Mouse (Mus musculus) ES-E14 (cell line): ENCODE measurements at regions not wholly inside any gene's neighbourhood (a gene's known extent, or its start where the extent isn't known, plus 50 kb on each side); places are given as distances from the start of the nearest gene placed in this dataset.

Source experiments
- DNase-seq: peaks from one replicate; pipeline ENCODE4 v3.0.0-alpha.2; 2013; ENCODE audit warnings: low read depth, low spot score
- H3K27ac ChIP-seq: 2 replicates; pipeline ENCODE4 v1.5.1; 2012; ENCODE audit warnings: low read depth, mild to moderate bottlenecking, low read length, moderate library complexity, mixed read lengths; ENCODE audit not compliant: poor library complexity, insufficient read depth, severe bottlenecking
- H3K36me3 ChIP-seq: 2 replicates; pipeline ENCODE4 v1.6.1; 2012; ENCODE audit warnings: mild to moderate bottlenecking, low read length, moderate library complexity, mixed read lengths; ENCODE audit not compliant: control insufficient read depth, poor library complexity, insufficient read depth, severe bottlenecking
- H3K4me1 ChIP-seq, 2 experiments: fragments of 150-350 bp in 1 of 2; sonication (generic) in 1 of 2; 2 replicates each; pipeline ENCODE4 v1.6.1; 2012; ENCODE audit warnings: low read length in 2 of 2, mild to moderate bottlenecking in 1 of 2, mixed read lengths in 1 of 2; ENCODE audit not compliant: control insufficient read depth in 2 of 2, insufficient read depth in 2 of 2, poor library complexity in 1 of 2
- H3K4me3 ChIP-seq, 2 experiments: fragments of 150-350 bp in 1 of 2; sonication (generic) in 1 of 2; 2 replicates each; pipeline ENCODE4 v1.5.1; 2012; ENCODE audit warnings: low read length in 2 of 2, low read depth in 1 of 2, mild to moderate bottlenecking in 1 of 2, mixed read lengths in 1 of 2; ENCODE audit not compliant: insufficient read depth in 1 of 2, poor library complexity in 1 of 2, severe bottlenecking in 1 of 2
- H3K9ac ChIP-seq: 2 replicates; pipeline ENCODE4 v1.6.1; 2012; ENCODE audit warnings: low read depth, mild to moderate bottlenecking, low read length, mixed read lengths; ENCODE audit not compliant: poor library complexity, insufficient read depth, severe bottlenecking
- H3K9me3 ChIP-seq: fragments of 150-350 bp; sonication (generic); 2 replicates; pipeline ENCODE4 v1.6.1; 2012; ENCODE audit warnings: low read depth, mild to moderate bottlenecking, low read length; ENCODE audit not compliant: control insufficient read depth, insufficient read depth
- CHD2 ChIP-seq: IDR thresholded peaks from 2 replicates; pipeline ENCODE4 v1.6.1; 2014; ENCODE audit warnings: mild to moderate bottlenecking, low read depth, low read length, inconsistent platforms
- HCFC1 ChIP-seq: IDR thresholded peaks from 2 replicates; pipeline ENCODE4 v1.6.1; 2012; ENCODE audit warnings: low read length, inconsistent platforms, borderline replicate concordance; ENCODE audit not compliant: insufficient read depth
- MAFK ChIP-seq: IDR thresholded peaks from 2 replicates; pipeline ENCODE4 v1.6.1; 2014; ENCODE audit warnings: mild to moderate bottlenecking, low read depth, low read length, inconsistent platforms; ENCODE audit not compliant: insufficient read depth
- ZC3H11A ChIP-seq: IDR thresholded peaks from 2 replicates; pipeline ENCODE4 v1.6.1; 2012; ENCODE audit warnings: low read depth, mild to moderate bottlenecking, inconsistent platforms, low read length, borderline replicate concordance
- ZNF384 ChIP-seq: IDR thresholded peaks from 2 replicates; pipeline ENCODE4 v1.6.1; 2012; ENCODE audit warnings: low read depth, low read length, inconsistent platforms
- in situ Hi-C, 2 experiments: fragments of 600-800 bp; cut with MboI; formaldehyde crosslinking; loops; one replicate each; pipeline ENCODE4 v1.15.1; 2025; ENCODE audit warnings: low sequenced_read_pairs in 2 of 2, inconsistent platforms in 1 of 2; ENCODE audit not compliant: unreplicated experiment in 2 of 2

DNA sequence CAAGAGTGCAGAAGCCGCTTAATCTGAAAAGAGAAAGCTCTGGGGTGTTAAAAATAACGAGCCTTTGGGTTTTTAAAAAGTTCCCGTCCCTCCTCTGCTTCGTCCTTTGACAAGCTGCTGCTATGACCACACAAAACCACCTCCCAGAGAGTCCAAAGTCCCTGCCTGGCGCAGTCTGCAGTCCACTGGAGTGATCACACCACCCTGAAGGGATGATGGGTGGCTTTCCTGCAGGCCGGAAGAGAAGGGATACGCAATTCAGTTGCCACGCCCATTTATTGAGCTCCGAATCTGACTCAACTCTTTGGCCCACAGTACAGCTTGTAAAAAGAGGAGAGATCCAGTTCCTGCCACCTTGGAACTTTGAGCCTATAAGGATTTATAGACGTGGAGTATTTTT is 77.4 kb upstream of the Ppm1b start:
- H3K36me3 ChIP-seq: no peaks in the 10 kb centered on the region
- H3K9me3 ChIP-seq: no peaks in the 10 kb centered on the region
- peaks cover 3 to 5% of the 10 kb centered on the region in 2 experiments; a peak in 3 of 4 replicates for H3K4me1 ChIP-seq
- no peak for TF ChIP-seq ZC3H11A
- no peak for TF ChIP-seq MAFK
- TF ChIP-seq CHD2: no peak
- no peak for TF ChIP-seq HCFC1
- no peak overlapping the region for H3K9ac ChIP-seq
- no peak overlapping the region; the same call in 1 of the 2 replicates for H3K27ac ChIP-seq
- in situ Hi-C loops: no loop called here
- DNase-seq: no peak
- no peak overlapping the region for H3K4me3 ChIP-seq

DNA sequence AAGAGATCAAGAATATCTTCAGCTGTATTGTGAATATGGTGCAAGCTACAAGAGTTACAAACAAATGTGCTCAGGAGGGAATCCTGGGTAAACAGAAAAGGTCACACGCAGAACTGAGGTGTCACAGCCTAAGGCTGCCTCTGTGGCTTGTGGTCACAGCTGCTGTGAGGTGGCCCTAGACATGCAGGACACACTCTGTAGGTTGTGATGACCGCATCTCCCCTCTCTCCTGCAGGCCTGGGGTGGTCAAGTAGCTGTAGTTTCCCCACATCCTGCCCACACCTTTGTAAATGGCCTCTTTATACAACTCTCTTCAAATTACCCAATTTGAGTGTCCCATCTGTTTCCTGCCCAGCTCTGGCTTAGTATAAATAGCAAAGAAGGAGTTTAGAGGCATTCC is 75.6 kb upstream of the Ppm1b start:
- no peak overlapping the region for H3K4me3 ChIP-seq
- in situ Hi-C loops: no loop called here
- H3K9me3 ChIP-seq: no peaks in the 10 kb centered on the region
- peaks cover 3 to 5% of the 10 kb centered on the region in 2 experiments; a peak in 3 of 4 replicates for H3K4me1 ChIP-seq
- no peak overlapping the region for H3K27ac ChIP-seq
- H3K9ac ChIP-seq: no peak overlapping the region
- TF ChIP-seq ZNF384 (no peak), CHD2 (no peak), ZC3H11A (no peak), HCFC1 (no peak)
- no peaks in the 10 kb centered on the region for H3K36me3 ChIP-seq
- DNase-seq: no peak

DNA sequence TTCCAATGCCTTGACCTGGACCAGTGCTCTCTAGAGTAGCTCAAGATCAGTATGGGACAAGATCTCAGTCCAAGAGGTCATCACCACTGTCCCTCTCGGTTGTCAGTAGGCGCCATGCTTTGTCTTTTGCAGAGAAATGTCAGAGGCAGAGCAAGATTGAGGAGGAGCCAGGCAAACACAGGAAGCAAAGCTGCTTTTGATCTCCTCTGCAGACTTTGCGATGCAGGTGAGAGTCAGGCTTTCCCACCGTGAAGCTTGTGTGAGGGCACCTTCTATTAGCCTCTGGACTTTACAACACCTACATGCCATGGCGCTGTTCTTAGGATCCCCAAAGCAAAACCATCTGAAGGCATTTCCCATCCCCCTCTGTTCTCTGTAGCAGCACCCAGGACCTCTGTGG is 68.0 kb upstream of the Ppm1b start:
- no peak for TF ChIP-seq HCFC1
- no peak for TF ChIP-seq ZC3H11A
- no peak for TF ChIP-seq CHD2
- TF ChIP-seq ZNF384: no peak
- no peak for TF ChIP-seq MAFK
- Histone ChIP-seq H3K9ac (no peak overlapping the region), H3K4me1 (no peaks in the 10 kb centered on the region), H3K27ac (no peak overlapping the region), H3K4me3 (no peak overlapping the region), H3K36me3 (no peaks in the 10 kb centered on the region), H3K9me3 (no peaks in the 10 kb centered on the region)
- in situ Hi-C loops: no loop called here
- DNase-seq: no peak

DNA sequence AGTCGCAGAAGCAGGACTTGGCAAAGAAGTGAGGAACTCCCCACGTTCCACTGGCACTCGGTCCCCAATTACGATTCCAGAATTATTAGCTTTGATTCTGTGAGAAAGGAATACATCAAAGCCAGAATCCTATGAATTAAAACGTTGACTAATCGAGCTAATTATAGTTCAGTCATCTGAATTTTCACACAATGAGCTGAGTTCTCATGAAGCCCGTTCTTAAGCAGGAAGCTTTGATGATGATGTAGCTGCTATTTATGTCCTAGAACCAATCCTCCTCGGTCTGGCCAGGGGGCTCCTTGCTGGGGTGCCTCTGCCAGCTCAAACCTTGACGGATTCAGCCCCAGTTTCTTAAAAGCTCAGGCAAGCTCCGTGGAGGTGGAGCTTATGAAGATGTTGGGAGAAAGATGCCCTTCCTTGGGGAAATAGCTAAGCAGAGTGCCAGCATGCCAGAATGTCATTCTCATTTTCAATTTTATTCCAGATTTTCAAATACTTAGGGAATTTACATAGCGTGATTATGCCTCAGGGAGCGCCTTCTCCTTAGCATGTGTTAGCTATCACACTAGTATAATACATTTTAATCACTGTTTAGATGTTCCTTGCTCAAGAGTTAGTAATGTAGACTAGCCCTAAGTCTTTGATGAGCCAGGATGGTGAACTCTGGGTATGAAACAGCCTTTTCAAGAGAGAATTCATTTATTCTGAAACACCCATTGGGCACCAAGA is 65.5 kb upstream of the Ppm1b start:
- no peak overlapping the region for H3K27ac ChIP-seq
- no peak for TF ChIP-seq CHD2
- TF ChIP-seq MAFK: no peak
- TF ChIP-seq HCFC1: no peak
- TF ChIP-seq ZNF384: no peak
- no peak for TF ChIP-seq ZC3H11A
- H3K4me1 ChIP-seq: no peaks in the 10 kb centered on the region
- no peaks in the 10 kb centered on the region for H3K36me3 ChIP-seq
- no peaks in the 10 kb centered on the region for H3K9me3 ChIP-seq
- DNase-seq: no peak
- no peak overlapping the region for H3K4me3 ChIP-seq
- in situ Hi-C loops: no loop called here
- no peak overlapping the region for H3K9ac ChIP-seq
